25 mouse cellular contexts compared by ENCODE assay signal in genomic region chr16:71063361-71063932, GRCm38 (mm10).
"Had no signal": no experiment of that assay in that cellular context is flagged by ENCODE, and none has a peak within 500 bp of the region (broad histone marks: within the 10 kb centered on the region; RNA-seq: fewer than 3 reads in every experiment).

No protein-coding gene starts in this region.

- H3K27me3 ChIP-seq: heart, embryonic 13.5 days; heart, embryonic 15.5 days; hindbrain, embryonic 13.5 days; hindbrain, embryonic 15.5 days; kidney, embryonic 15.5 days; limb, embryonic 13.5 days; limb, embryonic 15.5 days had no signal

- ATAC-seq: hindbrain, postnatal 0 days; intestine, embryonic 16.5 days had no signal

- H3K4me3 ChIP-seq: heart, adult 2 months; heart, embryonic 13.5 days; heart, embryonic 15.5 days; hindbrain, embryonic 13.5 days; hindbrain, embryonic 15.5 days; kidney, embryonic 15.5 days; limb, embryonic 13.5 days; limb, embryonic 15.5 days had no signal

- H3K36me3 ChIP-seq: heart, embryonic 13.5 days; heart, embryonic 15.5 days; hindbrain, embryonic 13.5 days; hindbrain, embryonic 15.5 days; kidney, embryonic 15.5 days; limb, embryonic 13.5 days; limb, embryonic 15.5 days had no signal

- H3K9me3 ChIP-seq: heart, embryonic 13.5 days; heart, embryonic 15.5 days; hindbrain, embryonic 13.5 days; hindbrain, embryonic 15.5 days; kidney, embryonic 15.5 days; limb, embryonic 13.5 days; limb, embryonic 15.5 days had no signal

- H3K9ac ChIP-seq: heart, embryonic 13.5 days; heart, embryonic 15.5 days; hindbrain, embryonic 13.5 days; hindbrain, embryonic 15.5 days; kidney, embryonic 15.5 days; limb, embryonic 13.5 days; limb, embryonic 15.5 days had no signal

- H3K4me1 ChIP-seq: heart, embryonic 13.5 days; heart, embryonic 15.5 days; hindbrain, embryonic 15.5 days; kidney, embryonic 15.5 days; limb, embryonic 15.5 days had no signal

- DNase-seq: gastrocnemius, postnatal 14 days; gastrocnemius, postnatal 36 days; heart, adult 11 months; heart, adult 2 months; heart, postnatal 14 days; heart, postnatal 36 days; kidney, adult 11 months; kidney, adult 2 months; kidney, adult 9 months; kidney, postnatal 14 days; kidney, postnatal 36 days; layer of hippocampus, adult 9-11 months; layer of hippocampus, postnatal 36 days; left cerebral cortex, postnatal 4 days had no signal

- H3K27ac ChIP-seq: heart, adult 2 months; heart, embryonic 13.5 days; heart, embryonic 15.5 days; hindbrain, embryonic 13.5 days; hindbrain, embryonic 15.5 days; hindbrain, postnatal 0 days; kidney, embryonic 15.5 days; kidney, postnatal 0 days; limb, embryonic 13.5 days; limb, embryonic 15.5 days had no signal

- H3K4me2 ChIP-seq: heart, embryonic 11.5 days; heart, embryonic 13.5 days; heart, embryonic 15.5 days; hindbrain, embryonic 13.5 days; hindbrain, embryonic 15.5 days; kidney, embryonic 15.5 days; limb, embryonic 13.5 days; limb, embryonic 15.5 days had no signal
